Mouse (Mus musculus) CD4-positive, CD25-positive, alpha-beta regulatory T cell, adult 4 months (primary cell): ENCODE data around the gene Plekhm1. TPM values are rescaled to one million over a fixed set of nuclear protein-coding genes. Genes with fewer than 3 reads are reported as not detected.

Source experiments
- ATAC-seq: one replicate; pipeline ENCODE4 v1.8.0; 2017
- polyA plus RNA-seq, 2 experiments: library from polyadenylated mRNA; unstranded; fragments of 100-300 nt; shearing (Covaris generic); gene quantifications; one replicate each; pipeline ENCODE4 v1.2.1; 2017

Gene Plekhm1
- polyA plus RNA-seq, 2 experiments from 2014 or later, result 7.0 to 15.2 TPM

DNA sequence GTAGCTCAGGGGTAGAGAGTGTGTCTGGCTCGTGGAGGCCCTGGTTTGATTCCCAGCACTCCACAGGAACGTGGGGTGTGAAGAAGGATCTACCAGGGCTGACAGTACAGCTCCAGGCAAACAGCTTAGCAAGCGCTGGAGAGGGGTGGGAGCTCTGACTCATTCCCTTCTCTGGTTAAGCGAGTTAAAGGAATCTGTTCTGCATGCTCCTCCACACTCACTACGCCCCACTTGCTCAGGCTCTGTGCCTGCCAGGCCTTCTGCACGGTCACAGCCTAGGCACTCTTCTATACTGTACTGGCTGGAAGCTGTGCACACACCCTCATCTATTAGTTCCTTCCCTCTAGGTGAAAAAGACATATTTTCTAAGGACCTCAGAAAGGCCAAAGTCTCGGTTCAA is 18.5 kb downstream of the Plekhm1 start:
- no peak for ATAC-seq

DNA sequence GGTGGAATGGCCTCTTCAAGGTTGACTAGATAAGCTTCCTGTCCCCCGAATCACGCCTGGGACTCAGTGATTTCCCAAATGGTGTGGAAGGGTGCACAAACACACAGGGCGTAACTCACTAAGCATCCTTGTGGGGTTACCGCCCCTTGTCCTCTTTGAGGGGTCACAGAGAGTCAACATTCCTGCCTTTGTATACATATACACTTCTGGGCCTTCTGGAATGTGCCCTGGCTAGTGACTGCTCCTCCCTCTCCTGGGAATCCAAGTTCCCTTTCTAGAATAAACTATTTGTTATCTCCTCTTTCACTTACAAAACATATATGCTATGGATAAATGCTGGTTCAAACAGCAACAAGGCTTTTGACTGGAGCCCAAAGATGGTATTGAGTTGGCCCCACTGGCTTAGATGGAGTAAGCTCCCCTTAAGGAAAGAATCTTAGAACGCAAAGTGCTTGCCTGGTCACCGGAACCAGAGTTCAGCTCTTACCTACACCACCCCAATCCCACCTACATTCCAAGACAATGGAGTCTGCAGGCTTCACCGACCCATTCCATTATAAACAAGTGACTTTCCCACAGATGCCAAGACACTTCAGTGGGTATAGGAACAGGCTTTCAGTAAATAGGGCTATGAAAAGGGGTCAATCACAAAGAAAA is 24.5 kb downstream of the Plekhm1 start:
- no peak for ATAC-seq

DNA sequence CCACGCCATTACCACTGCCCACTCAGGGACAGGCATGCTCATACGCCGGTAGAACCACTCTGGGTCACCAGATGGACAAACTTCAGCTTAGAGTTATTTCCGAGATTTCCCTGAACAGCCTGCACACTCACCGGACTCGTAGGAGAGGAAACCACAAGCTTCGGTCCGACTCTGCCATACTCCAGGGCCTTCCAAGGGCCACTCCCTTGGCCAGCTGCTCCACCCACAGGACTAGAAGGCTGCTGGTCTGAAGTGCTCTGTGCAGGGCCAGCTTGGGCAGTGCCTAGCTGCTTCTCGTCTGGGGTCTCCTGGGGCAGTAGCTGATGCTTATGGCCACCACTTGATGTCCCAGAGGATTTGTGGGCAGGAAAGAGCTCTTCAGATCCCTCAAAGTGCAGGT is 25.7 kb downstream of the Plekhm1 start:
- no peak for ATAC-seq

DNA sequence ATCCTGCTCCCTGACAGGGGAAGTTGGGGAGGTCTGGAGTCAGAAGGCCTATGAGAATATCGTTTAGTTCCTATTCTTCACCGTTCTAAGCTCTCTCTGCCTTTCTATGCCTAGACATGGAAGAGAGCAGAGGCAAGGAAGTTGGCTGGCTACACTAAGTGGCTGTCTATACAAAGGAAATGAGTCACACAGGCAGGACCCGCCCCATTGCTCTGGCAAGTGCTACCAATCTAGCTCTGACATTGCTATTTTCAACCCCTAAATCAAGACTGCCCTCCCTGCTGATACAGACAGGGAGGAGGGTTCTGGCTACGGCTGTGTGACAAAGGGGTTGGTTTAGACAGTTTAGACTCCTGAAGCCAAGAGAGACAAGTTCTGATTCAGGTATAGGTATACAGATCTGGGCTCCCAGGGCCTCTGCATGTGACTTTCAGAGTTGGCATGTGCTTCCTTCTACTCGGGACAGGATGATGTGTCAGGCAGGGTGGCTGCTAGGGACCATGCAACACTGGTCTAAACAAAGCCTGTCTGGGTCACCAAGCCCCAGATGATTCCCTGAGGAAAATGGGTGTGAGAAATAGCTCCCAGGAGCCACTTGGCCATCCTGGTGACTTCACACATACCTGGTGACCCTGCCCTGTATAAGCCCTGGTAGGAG is 30.4 kb downstream of the Plekhm1 start:
- peak; percentile 97 for ATAC-seq

DNA sequence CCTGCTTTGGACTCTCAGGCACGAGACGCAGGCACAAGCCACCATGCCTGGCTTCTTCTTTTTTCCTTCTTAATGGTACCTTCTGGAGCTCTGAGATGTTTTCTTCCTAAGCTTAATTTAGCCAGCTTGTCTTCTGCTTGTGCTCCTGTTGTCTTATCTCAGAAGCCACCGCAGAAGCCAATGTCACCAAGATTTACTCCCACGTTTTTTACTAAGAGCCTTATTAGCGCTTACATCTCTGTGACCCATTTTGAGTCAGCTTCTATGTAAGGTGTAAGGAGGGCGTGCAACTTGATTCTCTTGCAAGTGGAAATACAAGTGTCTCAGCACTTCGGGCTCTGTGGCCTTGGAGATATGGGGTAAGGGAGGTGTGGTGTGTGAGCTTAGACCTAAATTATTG is 31.0 kb downstream of the Plekhm1 start:
- peak; percentile 31 for ATAC-seq

DNA sequence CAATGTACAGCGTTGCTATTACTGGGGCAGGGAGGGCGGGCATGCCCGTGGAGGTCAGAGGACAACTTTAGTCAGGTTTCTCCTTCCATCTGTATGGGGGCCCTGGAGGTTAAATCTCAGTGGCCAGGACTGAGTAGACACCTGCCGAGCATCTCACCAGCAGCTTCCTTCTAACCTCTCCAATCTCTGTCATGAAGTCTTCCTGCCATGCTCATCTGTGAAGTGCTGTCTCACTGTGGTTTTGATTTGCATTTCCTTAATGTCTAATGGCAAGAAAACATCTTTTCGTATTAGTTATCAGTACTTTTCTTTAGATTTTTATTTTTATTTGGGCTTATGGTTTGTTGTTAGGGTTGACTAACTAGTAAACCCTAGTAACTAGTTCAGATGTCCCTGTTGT is 32.0 kb downstream of the Plekhm1 start:
- no peak for ATAC-seq

DNA sequence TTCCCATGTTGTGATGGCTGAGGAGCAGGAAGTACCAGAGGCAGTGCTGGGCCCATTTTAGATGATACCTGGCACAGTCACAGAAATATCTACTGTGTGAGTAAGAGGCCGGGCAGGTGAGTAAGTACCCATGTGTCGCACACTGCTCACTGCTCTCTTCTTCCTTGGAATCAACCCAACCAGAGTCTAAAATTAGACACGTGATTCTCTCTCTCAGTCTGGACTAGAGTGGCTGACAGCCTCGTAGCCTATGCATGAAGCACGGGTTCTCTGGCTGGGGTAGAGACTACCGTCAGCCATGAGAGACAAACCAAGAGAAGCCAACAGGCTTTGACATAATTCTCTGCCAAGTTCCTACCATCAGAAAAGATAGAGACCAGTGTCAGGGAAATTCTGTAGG is 34.1 kb downstream of the Plekhm1 start:
- ATAC-seq, result no peak

DNA sequence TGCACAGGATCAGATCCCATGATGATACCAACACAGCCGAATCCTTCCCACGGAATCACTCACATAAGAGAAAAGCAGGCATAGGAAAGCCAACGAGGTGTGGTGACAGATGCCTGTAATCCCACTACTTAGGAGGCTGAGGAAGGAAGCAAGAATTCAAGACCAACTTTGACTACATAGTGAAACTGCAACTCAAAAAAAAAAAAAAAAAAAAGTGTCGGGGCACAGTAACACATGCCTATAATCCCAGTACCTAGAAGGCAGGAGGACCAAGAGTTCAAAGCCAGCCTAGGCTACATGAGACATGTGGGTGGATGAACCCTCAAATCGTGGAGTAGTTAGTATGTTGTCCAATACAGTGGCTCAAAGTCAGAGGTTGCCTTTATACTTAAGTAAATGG is 36.7 kb downstream of the Plekhm1 start:
- ATAC-seq, result no peak

DNA sequence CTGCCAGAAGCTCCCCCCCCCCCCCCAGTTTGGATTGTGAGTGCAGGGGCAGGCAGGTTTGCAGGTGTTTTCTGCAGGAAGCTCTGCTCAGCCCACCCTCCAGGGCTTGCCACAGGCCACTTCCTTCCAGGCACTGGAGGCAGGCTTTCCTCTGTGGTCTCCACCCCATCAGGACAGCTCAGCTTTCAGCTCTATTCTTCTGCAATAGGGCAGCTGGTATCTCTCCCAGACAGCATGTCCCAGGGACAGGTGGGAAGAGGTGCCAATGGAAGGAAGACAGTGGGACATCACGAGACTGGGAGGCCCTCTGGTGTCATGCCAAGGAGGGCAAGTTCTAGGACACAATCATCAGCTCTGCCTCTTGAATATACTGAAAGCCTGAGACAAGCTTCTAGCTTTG is 37.2 kb downstream of the Plekhm1 start:
- ATAC-seq, result peak; percentile 71

DNA sequence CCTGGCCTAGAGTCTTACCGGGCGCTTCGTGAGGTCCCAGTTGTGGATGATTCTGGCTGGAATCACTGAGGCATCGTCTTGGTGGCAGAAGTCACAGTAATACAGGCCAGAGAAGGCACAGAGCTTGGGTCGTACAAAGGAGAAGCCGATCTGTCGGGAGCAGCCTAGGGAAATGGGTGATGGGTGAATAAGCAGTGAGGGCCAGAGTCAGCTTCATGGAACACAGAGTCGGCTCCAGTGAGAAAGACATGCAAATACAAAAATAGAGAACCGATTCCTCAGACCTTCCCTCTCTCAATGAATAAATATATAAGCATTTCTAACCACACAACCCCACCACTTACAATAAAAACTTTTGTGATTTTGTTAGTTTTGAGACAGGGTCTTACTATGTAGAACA is 38.6 kb downstream of the Plekhm1 start:
- no peak for ATAC-seq

DNA sequence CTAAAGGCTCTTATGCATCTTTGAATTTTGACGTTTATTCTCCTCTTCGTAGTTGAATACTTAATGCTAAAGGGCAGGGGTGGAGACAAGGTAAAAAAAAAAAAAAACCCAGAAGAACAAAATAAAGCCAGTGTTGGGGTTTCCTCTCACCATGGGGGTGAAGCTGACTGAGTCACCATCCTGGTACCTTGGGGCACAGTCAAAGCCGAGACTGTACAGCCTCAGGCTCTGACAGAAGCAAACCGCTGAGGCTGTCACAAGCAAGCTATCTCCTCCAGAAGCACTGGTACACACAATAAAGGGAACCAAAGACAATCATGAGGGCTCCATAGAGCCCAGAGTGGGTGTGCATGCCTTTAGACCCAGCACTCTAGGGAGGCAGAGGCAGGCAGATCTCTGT is 39.9 kb downstream of the Plekhm1 start:
- peak; percentile 71 for ATAC-seq

DNA sequence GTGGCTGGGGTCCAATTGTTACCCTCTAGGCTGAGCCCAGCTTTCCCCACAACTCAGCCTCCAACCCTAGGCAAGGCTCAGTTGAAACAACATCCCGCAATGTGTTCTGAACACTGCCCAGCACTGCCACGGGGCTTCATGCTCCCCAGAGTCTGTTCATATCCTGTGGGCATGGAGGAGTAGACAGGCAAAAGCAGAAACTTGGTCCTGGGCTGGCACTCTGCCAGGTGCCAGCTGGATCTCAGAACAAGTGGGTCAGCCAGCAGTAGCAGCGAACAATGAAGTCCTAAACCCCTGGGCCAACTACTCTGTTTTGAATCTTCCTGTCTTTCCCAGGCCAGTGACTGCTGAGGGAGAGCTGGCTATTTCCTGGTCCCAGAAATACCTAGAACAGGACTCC is 40.4 kb downstream of the Plekhm1 start:
- no peak for ATAC-seq

DNA sequence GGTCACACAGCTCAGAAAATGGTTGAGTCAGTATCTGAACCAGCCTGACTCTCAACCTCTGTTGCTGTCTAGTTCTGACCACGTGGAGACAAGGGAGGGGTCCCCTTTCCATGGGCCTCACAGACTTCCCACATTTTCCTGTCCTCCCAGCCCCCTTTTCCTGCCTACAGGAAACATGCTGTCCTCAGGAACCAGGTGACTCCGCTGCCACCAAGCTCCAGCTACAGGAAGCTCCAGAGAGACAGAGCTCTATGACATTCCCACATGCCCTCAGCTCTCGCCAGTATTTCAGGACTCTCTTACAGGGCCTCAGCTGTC is 41.3 kb downstream of the Plekhm1 start:
- ATAC-seq, result no peak

DNA sequence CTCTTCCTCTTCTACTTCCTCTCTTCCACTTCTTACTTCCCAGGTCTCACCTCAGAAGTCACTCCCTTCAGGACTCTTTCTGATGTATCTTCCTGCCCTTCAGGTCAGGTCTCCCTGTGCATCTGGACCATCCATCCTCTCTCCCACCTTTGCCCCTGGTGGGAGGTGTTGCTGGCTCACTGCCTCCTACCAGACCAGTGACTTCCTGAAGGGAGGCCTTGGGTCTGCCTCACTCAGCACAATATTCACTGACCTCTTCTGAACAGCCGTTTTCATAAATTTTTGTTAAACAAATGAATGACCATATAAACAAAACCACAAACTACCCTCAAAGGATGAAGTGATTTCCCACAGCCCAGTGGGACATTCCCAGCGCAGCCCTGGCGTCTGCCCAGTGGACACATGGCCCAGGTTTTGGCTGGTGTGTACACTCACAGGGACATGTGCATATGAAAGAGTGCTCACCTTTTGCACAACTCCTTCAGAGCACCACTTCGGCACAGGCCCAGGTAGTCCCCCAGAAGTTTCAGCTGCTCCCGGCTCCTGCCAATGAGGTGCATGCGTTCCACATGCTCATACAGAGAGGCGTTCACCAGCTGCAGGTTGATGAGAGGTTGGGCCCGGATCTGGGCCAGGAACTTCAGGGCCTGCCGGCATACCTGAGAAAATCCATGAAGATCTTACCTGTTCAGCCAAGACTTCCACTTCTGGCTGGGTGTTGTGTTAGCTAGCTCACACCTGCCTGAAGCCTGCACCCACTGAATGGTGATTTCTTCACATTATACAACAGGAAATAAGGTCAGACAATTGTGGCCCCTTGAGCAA is 41.9 kb downstream of the Plekhm1 start:
- no peak for ATAC-seq

DNA sequence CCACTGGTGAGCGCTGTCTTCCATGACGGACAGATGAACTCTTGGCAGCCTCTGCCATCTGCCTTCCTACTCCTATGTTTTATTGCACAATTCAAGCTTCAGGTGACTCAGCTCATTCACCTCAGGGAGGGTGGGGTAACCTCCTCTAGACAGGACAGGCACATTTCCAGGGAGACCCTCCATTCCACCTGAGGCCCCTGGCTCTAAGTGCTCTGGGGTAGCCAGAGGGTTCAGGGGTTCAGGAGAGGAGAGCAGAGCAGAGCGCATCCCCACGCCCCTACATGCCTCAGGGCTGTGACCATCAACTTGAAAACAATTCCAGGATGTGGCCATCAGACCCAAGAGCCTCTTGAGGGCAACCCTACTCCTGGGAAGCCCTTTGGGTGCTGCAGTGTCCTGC is 47.0 kb downstream of the Plekhm1 start:
- no peak for ATAC-seq

DNA sequence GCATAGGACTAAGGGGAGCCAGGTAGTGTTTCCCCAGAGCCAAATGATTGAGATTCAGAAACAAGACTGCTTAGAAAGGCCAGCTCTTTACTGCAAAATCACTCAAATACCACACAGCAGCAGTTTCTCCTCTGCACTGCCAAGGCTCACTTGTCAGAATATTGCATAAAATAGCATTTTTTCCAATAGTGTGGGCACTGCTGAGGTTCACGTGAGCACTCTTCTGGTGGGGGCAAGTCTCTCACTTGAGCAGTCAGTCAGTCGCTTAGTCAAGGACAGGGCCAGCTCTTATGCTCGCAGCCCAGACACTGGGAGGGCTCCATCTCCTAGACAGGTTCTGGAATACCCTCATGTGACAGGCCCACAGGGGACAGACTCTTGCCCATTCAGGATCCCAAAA is 47.5 kb downstream of the Plekhm1 start:
- ATAC-seq, result no peak

DNA sequence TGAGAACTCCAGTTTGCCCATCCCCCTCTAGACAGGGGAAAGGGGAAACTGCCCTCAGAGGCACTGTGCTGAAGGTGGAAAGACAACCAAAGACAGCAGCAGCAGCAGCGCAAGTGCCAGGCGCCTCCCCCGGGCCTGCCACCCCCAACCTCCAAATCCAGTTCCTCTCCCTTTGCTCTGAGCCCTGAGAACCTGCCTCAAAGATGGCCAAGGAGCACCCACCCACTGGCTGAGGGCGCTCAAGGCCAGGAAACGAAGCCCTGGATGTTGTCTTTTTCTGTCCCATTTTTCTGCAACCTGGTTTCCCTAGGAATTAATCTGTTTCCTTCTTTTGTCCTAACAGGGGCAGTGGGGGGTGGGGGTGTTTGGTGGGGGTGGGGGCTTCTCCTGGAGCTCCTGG is 48.2 kb downstream of the Plekhm1 start:
- ATAC-seq, result no peak

DNA sequence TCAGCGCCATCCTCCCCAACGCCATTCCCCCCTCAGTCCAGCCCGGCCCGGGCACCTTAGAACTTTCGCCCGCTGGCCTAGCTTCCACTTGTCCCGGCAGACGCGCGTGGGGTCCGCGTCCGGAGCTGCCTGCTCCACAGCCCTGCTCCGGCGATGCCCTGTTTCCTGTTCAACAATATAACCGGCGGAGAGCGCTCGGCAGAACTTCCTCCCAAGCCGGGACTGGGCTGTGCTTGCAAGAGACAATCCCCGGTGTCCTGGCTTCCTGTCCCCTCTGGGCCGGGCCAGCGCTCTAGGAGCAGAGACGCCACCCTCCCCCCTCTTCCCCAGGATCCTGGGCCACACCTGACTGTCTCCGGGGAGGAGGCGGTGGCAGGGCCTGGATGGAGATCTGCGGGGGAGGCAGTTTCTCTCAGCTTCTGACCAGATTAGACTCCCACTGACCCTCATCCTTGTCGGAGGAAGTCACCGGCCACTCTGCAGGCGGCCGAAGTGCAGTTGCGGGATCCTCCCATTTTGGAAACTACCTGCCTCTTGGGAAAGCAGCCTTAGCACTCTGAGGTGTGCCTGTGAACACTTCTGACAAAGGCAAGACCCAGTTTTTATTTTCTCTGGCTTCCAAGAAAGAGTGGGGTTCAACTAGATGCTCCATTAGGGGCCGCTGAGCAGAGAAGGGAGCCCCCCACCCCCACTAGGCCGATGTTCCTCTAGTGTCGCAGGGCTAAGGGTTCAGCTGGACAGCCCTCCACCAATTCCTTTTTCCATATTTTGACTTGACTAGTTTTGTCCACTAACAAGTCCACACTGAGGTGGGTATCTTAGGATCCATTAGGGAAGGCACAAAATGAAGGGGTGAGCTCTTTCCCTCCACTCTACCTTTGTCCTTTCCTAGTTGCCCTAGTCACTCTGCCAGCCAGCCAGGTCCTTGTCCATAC is 49.0 kb downstream of the Plekhm1 start, which contains the start of gene Arhgap27:
TSS of gene Arhgap27 (minus strand) at position 479 of the 935 bp plus-strand sequence.
- ATAC-seq, result peak; percentile 66

DNA sequence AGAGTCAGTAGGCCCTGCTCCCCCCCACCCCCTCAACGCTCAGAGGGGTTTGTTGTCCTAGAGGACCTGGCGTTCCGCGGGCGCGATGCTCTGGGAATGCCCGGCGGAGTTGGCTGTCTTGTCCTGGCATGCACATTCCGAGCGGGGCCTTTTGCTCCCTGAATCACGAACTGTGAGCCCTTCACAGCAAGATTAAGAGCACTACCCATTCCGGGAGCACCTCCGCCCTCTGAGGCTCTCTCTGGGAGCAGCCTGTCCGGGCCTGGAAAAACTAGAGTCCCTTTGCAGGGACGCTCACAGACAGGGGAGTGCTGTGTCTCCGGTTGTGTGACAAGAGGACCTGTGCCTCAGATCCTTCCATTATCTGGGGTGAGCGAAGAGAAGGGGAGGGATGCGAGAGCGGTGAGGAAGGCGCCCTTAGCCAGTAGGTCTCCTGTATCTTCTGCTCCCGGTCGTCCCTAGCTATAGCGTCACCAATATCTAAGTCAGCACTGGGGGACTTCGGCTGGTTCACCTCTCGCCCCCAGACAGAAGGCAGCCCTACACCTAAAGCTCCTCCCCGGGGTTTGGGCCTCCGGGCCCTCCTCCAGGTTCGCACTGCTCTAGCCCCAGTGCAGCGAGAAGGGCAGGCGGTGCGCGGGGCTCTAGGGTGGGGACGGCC is 49.8 kb downstream of the Plekhm1 start:
- ATAC-seq, result peak; percentile 13

DNA sequence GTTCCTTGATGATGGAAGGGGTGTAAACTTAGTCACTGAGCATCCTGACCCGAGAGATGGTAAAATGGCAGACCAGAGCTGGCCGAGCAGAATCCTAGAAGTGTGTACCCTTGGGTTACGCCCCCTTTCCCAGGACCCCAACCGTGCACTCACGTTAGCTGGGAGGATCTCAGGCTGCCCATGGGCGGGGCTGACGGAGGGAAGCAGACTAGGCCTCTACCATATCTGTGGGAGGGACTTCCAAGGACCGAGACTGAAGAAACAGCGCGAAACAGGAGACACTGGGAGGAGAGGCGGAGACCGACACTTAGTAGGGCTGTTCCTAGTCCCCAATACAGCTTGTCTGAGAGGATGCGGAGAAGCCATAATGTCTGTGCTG is 50.4 kb downstream of the Plekhm1 start:
- no peak for ATAC-seq

DNA sequence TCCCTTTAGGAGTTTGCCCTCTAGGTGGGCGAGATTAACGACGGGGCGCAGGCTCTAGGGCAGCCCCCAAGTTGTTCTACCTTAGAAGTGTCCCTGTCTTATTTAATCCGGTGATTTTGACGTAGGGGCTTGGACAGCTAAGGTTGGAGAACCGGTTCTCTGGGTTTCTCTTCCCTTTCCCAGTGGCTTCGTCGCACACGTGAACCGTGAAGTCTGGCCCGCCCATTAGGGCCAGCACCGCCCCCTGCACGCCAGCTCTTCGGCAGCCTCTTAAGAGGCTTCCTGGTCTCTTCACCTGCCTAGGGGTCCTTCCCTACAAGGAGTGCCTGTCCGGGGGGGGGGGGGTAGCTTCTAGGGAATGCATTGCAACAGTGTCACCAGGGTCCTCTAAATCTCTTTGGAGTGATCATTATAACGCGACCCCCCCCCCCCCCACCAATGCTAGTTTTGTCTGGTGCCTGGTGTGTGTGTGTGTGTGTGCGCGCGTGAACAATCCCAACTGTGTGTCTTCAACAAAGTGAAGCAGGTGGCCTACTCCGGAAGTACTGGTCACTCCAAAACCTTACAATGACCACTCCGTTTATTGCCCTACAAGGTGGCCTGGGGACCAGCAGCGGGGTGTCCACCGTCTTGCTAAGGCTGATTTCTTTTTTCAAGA is 51.0 kb downstream of the Plekhm1 start:
- ATAC-seq, result no peak

DNA sequence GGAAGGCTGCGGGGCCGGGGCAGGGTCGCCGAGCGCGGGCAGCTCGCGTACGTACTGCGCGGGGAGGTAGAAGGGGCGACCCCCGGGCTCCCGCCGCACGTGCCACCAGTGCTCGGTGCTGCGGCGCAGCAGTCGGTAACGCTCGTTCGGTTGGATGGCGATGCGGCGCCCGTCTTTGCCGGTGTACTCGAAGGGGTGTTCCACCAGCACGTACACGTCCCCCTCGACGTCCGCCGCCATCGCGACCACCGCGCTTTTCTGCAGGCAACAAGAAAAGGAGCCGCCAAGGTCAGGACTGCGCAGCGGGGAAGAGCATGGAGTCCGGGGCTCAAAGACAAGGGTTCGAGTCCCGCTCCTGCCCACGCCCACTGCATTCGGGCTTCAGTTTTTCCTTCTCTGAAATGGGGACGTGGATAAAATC is 51.8 kb downstream of the Plekhm1 start:
- ATAC-seq, result no peak
